Mouse (Mus musculus) left cerebral cortex, postnatal 14 days (tissue): ENCODE data around the gene 1700001C19Rik. TPM values are rescaled to one million over a fixed set of nuclear protein-coding genes. Genes with fewer than 3 reads are reported as not detected.
A peak's percentile ranks its signal among the peaks of the same experiment; 100 is the strongest.
"Not testable (repeated sequence)": the region's sequence is repeated elsewhere in the genome, so short reads cannot be mapped to it uniquely, and the experiment has no call there.

Source experiments
- DNase-seq, 2 experiments: peaks; one replicate each; pipeline ENCODE4 v3.0.0; 2021 to 2022; ENCODE audit warnings: low spot score in 2 of 2, mixed read lengths in 1 of 2
- intact Hi-C: fragments of 180-260 bp; cut with DNase I; formaldehyde crosslinking; loops from one replicate; pipeline ENCODE4 v1.15.1; 2025
- total RNA-seq, 2 experiments: library from RNA; stranded (reverse); gene quantifications; 2 replicates each; pipeline ENCODE4 v1.2.3; 2021

1700001C19Rik gene
- total RNA-seq, 2 experiments from 2014 or later, result not detected

DNA sequence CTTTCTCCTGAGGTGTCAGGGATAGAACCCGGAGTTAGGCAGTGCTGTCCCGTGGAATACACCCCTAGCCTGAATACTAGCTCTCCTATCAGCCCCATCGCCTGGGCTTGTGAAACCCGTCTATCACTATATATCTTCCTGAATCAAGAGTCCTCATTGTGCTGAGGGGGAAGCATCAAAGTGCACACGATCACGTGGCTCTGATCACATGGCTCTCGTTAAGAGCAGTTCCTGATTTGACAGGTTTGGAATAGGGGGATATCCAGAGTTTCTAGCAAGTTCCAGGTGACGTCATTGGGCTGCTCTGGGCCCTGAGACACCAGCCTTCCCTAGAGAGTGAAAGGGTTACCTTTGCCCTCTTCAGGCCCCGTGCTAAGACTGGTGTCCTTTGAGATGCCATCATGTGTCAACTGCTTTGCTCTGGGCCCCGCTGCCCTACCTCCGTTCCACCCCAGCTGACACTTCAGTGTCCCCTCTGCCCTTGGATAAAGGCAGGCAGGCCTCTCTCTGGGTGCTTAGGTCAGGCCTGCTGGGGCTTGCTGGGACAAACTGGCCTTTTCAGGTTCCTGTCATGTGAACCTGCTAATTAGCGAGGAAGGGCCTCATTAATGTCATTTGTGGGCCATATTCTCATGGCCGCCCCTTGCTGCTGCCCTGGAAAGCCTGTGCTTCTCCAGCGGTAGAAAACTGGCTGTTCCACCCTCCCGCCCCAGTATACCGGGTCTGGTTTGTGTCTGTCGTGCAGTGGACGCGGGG is 4.3 kb upstream of the 1700001C19Rik start:
- intact Hi-C loops, result no loop called here

DNA sequence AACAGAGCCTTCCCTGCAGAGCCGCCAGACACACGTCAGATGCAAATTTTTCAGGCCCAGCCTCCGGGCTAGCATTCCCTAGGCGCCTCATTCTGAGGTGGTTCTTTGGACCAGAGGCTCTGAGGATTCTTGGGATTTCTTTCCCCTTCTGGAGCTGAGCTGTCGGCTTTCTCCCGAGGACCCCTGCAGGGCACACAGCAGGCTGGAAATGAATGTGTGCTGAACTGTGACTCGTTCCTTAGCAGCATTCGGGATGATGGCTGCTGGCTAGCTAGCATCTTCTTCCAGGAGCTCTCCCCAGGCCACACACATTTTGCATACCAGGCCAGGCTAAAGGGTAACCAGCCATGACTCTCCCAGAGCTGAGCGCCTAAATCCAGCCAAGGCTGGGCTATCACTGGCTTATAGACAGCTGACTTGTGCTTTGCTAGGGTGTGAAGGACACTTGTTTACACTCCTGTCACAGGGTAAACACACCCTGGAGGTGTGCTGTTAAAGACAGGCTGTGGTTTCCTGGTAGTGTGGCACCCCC is 3.2 kb upstream of the 1700001C19Rik start:
- no peak for DNase-seq
- intact Hi-C loops, result no loop called here

More for the DNA sequence above, 4.3 kb upstream of the 1700001C19Rik start:
- DNase-seq, result no peak

DNA sequence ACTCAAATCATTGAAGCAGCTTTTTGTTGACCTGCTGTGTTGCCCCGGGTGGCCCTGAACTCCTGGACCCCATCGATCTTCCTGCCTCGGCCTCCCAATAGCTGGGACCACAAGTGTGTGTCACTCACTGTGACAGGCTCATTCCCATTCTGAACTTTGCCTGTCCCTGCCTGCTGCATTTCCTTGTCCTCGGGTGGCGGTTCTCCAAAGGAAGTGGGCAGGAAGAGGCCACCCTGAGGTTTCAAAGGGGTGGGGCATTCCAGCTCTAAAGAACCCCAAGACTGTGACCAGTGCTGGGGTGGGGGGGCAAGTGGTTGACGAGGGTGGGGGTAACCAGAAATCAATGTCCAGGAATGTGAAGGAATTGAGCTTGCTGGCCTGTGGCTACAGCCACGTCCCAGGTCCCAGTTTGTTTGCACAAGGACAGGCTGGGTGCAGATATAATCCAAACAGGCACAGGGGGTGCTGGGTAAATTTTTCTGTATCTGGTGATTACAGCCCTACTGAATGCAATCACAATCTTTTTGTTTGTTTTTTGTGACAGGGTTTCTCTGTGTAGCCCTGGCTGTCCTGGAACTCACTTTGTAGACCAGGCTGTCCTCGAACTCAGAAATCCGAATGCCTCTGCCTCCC is 2.3 kb upstream of the 1700001C19Rik start:
- intact Hi-C loops, result no loop called here
- no peak for DNase-seq

DNA sequence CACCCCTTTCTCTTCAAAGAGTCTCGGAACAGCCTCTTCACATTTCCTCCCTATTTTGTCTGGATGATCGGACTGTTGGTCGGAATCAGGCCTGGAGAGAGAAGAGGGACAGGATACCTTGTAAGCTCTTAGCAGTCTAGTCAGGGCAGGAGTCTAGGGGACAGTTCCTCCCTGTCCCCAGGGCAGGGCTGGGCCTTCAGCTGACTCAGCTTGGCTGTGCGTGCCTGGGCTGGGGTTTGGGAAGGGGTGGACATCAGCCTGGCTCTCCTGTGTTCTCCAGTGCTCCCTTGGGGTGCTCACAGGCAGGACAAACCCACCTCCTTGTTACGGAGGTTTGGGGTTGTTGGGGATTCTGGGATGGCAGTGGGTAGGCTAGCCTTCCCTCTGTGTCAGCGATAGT is 1.4 kb upstream of the 1700001C19Rik start:
- DNase-seq, result no peak
- intact Hi-C loops, result no loop called here

DNA sequence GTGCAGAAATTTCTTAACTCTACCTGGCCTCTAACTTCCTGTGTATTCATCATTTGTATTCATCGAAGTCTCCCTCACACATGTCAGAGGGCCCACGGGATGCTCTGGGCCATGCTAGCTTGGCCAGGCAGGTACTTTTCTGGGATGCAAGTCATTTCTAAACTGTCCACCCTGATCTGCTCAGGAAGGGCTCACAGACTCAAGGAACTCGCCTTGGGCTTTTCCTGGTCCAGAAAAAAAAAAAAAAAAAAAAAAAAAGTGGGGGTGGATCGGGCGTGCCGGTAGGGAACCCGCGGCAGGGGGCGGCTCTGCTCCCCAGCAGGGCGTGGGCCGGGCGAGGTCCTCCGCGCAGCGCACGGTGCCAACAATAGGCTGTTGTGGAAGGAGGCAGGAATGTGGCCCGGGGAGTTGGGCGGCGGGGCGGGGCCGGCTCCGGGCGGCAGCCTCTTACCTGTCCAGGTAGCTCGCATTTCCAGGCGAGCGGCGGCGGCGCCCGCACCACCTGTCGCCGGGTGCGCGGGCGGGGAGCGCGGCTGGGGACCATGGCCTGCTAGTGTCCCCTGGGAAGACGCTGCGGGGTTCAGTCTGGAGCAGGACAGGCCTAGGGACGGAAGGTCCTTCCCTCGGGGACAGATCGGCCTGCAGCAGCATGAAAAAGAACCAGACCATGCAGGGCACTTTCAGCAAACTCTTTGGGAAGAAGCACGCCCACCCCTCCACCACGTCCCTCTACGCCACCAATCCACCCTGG is 845 bp downstream of the 1700001C19Rik start, which contains the start of gene AI661453:
Gene AI661453, plus strand, starts transcription at position 460 of the 751 bp plus-strand sequence.
- DNase-seq, result no peak
- intact Hi-C loops, result no loop called here

DNA sequence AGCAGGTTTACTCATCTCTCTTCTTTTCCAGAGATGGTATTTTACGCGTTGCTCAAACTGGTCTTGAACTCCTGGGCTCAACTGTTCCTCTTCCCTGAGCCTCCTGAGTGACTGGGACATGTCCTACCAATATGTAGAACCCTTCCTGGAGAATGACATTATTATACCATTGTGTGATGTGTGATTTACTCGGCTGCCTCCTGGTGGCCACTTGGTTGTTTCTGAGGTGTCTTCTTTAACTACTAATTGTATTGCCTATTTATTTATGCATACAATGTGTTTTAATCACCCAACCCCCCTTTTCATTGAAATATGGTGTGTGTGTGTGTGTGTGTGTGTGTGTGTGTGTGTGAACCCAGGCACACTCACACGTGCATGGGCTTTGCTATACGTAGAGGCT is 6.4 kb downstream of the 1700001C19Rik start:
- DNase-seq, result no peak
- intact Hi-C loops, result no loop called here

DNA sequence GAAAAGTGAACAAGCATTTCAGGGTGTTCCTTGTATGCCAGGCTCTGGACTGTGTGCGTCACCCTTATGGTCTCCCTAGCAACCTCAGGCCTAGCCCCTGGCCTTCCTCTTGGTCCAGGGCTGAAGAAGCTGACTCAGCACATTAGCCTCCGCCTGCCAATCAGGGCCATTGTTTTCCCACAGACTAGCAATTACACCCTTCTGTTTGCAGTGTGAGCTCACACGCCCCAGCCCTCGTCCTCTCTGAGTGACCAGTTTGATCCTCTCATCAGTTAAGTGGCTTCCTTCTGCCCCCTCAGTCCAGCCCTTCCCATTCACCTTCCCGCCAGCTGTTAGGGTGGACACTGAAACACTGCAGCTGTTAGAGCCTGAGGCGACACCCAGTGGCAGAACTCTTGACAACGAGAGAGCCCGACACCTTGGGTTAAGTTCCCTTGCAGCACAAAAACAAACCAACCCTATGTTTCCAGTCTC is 8.3 kb downstream of the 1700001C19Rik start:
- DNase-seq, result no peak
- intact Hi-C loops, result no loop called here

DNA sequence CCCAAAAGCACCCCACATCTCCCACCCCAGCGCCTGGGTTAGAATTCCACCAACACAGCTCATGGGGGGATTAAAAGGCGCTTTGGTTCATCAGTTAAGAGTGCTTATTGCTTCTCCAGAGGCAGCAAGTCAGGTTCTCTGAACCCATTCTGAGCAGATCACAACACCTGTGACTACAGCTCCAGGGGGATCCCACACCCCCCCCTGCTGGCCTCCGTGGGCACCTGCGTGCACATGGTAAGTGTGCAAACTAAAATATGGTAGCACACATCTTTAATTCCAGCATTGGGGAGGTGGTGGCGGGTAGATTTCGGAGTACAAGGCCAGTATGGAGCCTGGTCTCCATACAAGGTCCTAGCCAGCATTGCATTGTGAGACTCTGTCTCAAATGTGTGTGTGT is 9.9 kb downstream of the 1700001C19Rik start:
- intact Hi-C loops, result no loop called here
- DNase-seq, result no peak

DNA sequence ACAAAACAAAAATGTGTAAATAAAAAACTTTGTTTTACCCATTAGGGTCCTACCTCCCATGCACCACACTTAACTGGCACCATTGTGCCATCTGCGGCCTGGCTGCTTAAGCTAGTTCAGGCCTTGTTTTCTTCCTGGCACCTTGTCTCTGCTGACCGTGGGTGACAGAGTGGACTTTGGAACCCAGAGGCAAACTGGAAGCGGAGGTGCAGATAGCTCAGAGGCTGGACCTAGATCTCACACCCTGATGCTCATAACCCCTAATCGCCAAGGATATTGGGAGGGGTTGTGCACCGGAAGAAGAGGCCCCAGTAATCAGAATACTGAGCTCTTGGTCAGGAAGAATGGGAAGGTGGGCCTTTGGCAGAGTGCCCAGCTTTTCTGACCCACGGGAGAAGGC is 13.0 kb downstream of the 1700001C19Rik start:
- DNase-seq, result no peak
- intact Hi-C loops, result no loop called here

DNA sequence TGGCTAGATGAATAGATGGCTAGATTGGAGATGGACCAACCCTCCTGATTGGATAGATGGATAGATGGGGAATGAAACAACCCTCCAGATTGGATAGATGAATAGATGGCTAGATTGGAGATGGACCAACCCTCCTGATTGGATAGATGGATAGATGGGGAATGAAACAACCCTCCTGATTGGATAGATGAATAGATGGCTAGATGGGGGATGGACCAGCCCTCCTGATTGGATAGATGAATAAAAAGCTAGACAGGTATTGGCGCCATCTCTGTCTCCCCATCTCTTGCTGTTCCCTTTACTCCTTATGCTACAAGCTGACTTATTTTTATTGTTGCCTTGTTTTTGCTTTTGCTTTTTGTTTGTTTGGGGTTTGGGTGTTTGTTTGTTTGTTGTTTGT is 14.6 kb downstream of the 1700001C19Rik start:
- DNase-seq, intact Hi-C loops: not testable (repeated sequence)

DNA sequence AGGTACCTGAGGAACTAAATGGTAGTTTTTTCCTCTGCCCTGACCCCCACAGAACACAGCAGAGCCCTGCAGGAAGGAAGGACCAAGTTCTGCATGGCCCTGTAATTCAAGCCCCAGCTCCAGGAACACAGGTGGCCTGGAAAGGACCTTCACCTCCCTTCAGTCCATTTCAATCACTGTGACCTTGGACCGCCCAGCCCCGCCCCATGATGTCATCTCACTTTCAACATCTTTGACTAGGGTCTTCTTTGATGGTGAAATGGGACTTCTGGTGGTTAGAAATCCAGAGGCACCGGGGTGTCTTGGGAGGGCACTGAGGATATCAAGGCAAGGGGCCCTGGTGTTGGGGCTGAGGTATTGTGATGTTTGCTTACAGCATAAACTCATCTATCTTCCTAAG is 15.6 kb downstream of the 1700001C19Rik start:
- intact Hi-C loops, result no loop called here
- DNase-seq, result no peak

DNA sequence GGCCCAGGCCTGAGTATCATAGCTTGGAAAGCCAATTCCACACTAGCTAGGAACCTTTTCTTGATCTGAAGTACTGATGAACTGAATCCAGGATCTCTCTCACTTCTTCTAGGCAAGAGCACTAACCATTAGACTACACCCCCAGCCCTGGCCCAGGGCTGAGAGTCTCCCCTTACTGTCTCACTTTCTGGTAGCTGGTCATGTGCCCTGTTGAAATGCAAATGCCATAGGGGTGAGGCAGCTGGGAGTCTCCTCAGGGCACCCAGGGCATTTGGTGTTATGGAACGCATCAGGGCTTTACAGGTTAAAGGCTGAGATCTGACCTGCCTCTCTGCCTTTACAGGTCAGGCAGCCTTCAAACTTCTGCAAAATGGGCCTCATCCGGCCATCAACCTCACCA is 17.0 kb downstream of the 1700001C19Rik start:
- intact Hi-C loops, result no loop called here
- no peak for DNase-seq

DNA sequence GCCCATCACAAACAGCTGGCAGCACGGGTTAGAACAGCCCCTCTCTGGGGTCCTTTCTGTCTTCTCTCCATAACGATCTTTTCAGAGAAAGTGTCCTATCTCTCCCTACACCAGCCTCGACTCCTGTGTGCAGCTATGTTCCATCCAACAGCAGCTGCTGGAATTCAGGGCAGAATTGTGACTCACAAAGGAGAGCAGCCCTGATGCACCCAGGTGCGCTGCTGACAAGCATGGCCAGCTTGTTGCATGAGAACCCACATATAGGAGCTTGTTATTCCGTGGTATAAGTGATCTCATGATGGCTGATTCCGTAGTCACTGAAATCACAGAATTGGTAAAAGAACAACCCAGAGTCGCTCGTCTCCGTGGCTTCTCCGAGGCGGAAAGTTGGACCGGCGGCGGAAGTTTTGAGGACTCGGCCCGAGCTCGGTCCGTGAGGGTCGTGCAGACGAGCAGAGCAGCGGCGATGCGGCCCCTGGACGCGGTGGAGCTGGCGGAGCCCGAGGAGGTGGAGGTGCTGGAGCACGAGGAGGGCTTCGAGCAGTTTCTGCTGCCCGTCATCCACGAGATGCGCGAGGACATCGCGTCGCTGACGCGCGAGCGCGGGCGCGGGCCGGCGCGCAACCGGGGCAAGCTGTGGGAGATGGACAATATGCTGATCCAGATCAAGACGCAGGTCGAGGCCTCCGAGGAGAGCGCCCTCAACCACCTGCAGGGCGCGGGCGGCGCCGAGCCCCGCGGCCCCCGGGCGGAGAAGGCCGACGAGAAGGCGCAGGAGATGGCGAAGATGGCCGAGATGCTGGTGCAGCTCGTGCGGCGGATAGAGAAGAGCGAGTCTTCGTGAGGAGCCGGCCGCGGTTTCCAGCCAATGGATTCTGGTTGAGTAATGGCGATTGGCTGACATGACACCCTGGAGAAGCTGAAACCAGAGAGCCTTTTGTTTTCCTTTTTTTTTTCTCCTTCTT is 27.0 kb downstream of the 1700001C19Rik start:
- DNase-seq, intact Hi-C loops: not testable (repeated sequence)

DNA sequence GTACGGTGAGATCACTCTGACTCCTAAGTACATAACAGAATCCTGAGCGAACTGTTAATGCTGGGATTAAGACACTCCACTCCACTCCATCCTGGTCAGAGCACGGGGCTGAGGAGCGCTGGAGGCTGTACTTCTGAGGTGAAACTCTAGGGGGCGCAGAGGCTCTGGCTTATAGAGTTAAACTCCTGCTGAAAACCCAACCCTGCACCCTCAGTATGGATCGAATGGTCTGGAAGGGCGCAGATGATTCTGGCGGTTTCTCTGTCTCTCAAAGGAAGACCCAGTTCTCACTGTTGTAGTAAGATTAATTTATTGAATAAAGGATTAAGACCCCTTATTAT is 28.6 kb downstream of the 1700001C19Rik start:
- DNase-seq, result peak; percentile 36 to 59
- intact Hi-C loops, result no loop called here

DNA sequence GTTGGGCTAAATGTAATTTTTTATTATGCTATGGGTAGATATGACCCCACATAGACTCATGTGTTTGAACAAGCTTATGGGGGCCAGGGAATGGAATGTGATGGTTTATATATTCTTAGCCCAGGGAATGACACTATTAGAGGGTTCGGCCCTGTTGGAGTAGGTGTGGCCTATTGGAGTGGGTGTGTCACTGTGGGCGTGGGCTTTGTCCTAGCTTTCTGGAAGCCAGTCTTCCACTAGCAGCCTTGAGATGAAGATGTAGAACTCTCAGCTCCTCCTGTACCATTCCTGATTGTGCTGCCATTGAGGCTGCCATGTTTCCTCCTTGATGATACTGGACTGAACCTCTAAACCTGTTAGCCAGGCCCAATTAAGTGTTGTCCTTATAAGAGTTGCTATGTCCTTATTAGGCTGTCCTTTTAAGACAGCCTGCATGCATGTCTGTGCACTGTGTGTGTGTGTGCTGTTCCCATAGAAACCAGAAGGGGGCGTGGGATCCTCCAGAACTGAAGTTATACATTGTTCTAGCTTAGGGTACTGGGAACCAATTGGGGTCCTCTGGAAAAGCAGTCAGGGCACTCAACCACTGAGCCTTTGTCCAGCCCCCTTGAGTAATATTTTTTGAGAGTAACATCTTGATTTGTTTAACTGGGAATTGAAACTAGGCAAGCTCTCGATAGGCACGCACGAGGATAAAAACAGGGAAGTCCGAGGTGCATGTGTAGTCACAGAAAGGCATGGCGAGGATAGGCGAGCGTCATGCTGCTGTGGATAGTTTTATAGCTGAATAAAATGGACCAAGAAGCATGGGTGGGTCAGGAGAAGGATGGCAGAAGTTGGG is 29.2 kb downstream of the 1700001C19Rik start:
- no peak for DNase-seq
- intact Hi-C loops, result no loop called here

DNA sequence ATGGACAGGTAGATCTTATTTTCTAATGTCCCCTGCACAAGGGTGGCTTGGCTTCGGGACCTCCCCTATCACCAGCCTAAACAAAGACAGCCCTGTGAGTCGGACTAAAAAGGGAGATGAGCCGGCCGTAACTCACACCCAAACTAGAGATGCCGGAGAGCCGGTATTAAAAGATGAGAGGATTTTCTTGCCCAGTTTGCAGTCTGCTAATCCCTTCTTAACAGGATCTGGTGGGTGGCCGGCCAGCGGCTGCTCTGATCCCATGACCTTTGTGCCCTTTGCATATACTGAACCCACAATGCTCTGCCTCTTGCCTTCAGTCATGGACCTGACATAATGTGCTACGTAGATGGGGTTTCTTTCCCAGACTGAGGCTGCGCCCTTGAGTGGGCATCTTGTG is 36.7 kb downstream of the 1700001C19Rik start, which contains the start of gene Guca1a:
Gene Guca1a, minus strand, starts transcription at position 134 of the 400 bp plus-strand sequence.
- no peak for DNase-seq

DNA sequence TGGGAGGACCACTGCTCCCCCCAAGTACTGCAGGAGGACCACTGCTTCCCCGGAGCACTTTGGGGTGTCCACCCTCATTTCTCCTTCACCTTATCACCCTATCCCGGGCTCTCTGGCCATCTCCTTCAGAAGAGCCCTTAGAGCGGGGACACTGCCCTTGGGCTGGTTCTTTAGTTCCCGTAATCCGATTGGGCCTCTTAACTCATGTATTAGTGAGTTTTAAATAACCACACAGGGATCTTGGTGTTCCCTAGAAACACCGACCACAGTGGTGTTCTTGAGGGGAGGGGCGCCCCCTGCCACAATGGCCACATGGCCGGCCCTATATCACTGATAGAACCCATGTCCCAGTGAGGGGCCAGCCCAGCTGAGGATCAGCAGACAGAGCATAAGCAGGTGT is 38.1 kb downstream of the 1700001C19Rik start:
- intact Hi-C loops, result no loop called here

More for the DNA sequence above, 36.7 kb downstream of the 1700001C19Rik start, which contains the start of gene Guca1a:
- intact Hi-C loops, result no loop called here

DNA sequence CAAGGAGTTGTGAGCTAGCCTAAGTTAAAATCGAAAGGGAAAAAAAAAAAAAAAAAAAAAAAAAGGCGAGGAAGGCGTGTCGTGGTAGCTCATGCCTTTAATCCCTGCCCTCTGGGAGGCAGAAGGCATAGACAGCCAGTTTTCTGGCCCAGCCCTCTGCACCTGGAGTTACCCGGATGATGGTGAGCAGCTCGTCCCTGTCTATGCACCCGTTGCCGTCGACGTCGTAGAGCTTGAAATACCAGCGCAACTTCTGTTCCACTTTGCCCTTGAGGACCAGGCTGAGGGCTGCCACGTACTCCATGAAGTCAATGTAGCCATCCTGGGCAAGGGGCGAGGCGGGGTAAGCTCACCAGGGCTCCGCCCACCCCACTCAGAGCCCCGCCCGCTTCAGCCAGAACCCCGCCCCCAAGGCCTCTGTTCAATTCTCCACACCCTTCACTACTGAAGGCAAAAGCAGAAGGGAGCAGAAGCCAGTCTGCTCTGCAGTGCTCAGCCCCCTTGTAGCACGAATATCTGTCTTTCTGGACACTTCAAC is 41.7 kb downstream of the 1700001C19Rik start:
- DNase-seq, result peak; percentile 8 to 25
- intact Hi-C loops, result no loop called here

More for the DNA sequence above, 38.1 kb downstream of the 1700001C19Rik start:
- no peak for DNase-seq
